Mouse (Mus musculus): ENCODE results near the gene Tmc4.

Tmc4 gene

DNA sequence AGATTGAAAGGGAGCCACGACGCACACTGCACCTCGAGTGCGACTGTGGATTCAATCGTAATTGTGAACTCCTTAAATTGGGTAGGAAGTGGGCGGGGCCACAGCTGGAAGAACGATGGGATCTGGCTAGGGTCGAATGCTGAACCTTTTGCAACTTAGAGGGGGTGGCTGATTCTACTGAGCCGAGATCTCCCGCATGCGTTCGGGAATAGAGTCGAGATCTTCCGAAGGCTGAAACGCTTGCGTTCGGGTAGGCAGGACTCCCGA, 16.4 kb upstream of the Tmc4 start:
- in situ Hi-C loops (cut with MboI, MseI), result loop anchor here (5.0 to 10.0 kb wide), 3 partner anchors 451 to 1389 kb away; partner anchors contain the start of gene Epn1 (in 1 of the 2)

DNA sequence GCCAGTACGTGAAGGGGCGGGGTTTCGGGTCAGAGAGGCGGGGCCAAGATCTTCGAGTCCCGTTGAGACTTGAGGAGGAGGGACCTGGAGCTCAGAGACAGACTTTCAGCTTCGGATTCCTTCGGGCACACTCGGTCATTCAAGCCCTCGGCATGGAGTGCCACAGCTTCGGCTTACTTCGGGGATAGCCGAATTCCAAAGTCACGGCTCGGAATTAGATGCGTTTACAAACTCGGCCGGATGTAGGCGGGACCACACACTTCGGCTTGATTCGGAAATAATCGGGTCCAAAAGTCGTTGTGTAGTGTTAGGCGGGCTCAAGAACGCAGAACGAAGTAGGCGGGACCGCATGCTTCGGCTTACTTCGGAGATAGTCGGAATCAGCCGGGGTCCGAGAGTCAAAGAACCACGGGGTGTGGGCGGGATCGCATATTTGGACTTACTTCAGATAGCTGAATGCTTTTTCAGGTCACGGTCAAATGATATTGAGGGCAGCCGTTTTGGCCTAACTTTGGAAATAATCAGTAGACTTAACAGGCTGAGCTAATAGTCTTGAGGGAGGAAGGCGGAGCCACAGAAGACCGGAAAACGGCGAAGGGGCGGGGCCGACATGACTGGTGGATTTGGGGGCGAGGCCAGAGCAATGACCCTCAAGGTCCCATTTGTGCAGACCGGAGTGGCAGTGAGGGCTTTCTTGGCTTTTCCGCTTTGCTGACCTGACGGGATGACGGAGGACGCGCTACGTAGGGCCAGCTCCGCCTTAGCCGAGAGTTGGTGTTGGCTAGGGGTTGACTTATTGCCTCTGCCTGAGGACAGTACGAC, 15.8 kb upstream of the Tmc4 start, which contains the start of gene Mboat7:
Mboat7 (minus strand) TSS at position 537 of the 822 bp plus-strand sequence.
- in situ Hi-C loops (cut with MboI, MseI), result loop anchor here (5.0 to 10.0 kb wide), 3 partner anchors 452 to 1389 kb away; partner anchors contain the start of gene Epn1 (in 1 of the 2)

DNA sequence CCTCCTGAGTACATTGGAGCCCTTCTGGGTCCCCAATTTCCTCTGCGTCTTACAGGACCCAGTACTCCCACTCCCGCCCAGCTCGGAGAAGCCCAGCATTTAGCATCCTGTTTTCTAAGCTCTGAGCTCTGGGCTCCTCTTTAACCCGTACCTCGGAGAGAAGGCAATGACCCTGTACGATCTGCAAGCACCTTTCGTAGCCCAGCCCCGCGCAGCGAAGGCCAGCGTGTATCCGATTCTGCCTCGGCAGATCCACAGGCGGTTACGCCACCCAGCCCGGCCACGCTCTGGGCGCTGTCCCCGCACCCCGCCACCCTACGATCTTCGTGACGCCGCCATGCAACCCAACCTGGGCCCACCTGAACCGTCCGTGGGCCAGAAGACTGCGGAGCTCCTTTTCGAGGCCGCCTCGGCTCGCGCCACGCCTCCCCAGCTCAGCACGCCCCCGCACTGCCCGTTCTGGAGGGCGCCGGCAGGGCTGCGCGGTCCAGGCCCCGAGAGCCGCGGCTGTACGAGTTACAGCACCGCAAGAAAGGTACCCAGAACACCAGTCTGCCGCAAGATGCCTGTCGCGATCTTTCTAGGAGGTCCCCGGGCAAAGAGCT, 15.1 kb upstream of the Tmc4 start, which contains the start of gene Tsen34:
Tsen34 (plus strand) TSS at position 482 of the 605 bp plus-strand sequence.
- in situ Hi-C loops (cut with MboI, MseI), result loop anchor here (5.0 to 10.0 kb wide), 3 partner anchors 452 to 1390 kb away; partner anchors contain the start of gene Epn1 (in 1 of the 2)

DNA sequence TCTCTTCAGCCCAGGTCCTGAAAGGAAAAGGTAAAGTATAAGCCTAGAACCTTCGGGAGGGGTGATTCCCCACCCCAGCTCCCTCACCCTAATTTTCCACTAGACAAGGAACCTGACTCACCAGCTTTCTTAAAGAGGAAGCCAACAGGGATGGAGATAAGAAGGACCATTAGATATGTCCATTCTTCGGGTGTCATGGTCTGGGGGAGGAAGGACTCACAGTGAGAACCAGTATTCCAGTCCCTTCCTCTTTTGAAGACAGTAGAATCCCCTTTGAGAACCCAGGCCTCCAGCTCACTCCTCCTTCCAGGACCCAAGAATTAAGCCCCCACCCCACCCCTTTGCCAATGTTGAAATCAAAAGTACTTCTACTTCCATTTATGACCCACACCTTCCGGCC, 14.6 kb upstream of the Tmc4 start:
- in situ Hi-C loops (cut with MboI, MseI), result loop anchor here (5.0 to 10.0 kb wide), 3 partner anchors 453 to 1390 kb away; partner anchors contain the start of gene Epn1 (in 1 of the 2)

DNA sequence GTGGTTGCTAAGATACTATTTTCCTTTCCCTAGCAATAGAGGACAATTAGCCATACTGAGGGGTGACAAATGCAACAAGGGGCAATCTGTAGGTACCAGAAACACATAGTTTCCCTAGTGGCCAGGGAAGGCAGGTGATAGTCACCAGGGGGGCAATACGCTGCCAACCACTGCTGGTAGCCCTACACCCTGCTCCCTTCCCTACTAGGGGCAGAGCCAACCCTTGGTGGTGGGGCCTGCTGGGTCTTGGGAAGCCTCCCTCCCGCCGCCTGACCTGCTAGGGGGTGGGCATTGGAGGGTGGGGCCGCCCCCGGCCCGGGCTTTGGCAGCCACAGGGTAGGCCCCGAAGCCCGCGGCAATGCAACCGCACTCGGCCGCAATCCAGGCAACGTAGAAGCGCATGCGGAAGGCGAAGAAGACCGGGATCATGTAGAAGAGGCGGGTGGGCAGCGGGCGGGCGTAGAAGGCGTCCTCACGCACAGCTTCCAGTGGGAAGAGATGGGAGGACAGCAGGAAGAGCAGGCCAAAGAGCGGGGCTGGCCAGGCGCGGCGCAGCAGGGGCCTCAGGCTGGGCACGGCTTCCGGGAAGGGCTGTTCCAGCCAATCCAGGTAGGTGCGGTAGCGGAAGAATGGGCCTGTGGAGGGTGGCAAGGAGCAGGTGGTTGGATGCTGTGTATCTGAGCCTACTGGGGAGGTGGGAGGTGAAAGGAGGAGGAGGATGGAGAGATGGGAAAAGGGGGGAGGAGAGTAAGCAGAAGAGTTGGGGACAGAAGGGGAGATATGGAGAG, 8.2 kb upstream of the Tmc4 start:
- in situ Hi-C loops (cut with MboI, MseI), result no loop called here

DNA sequence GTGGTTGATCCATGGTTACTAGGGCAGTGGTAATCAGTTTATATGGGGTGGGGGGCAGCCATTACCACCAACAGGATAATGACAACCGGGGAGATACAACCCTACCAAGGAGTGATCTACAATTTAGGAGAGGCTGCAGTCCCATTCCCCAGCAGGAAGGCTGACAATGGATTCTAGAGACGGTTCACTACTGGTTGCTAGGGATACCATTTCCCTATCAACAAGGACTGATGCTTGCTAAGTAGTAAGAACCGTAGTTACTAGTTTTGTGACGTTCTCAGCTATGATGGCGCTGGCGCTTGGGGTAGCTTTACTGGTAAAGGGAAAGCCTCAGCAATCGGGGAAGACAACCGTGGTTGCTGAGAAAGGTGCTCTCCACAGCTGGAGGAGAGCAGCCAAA, 7.3 kb upstream of the Tmc4 start:
- in situ Hi-C loops (cut with MboI, MseI), result no loop called here

DNA sequence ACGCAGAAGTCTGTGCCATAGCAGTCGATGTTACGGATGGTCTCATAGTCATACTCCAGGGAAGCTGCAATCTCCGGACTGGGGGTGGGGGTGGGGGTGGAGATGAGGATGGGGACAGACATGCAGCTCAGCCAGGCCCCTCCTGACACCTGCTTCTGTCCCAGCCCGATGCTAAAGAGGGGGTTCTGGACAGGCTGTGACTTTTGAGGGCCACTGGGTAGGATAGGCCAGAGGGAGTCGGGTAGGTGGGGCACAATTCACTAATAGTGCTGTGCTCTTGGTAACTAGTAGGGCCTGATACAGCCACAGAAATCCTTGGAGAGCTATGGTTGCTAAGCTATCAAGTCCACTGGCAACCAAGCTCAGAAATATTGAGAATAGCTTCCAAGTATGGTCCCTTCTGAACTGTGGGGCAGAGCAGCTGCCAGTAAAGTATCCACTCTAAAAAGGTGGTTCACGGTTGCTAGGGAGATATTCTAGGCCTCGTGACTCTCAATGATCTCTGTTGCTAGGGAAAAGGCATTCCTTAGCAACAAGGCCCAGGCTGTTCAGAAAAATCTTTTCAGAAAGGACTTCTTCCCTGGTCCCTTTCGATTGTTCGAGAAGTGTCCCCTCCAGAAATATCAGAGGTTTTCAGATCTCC, 6.7 kb upstream of the Tmc4 start:
- in situ Hi-C loops (cut with MboI, MseI), result no loop called here

DNA sequence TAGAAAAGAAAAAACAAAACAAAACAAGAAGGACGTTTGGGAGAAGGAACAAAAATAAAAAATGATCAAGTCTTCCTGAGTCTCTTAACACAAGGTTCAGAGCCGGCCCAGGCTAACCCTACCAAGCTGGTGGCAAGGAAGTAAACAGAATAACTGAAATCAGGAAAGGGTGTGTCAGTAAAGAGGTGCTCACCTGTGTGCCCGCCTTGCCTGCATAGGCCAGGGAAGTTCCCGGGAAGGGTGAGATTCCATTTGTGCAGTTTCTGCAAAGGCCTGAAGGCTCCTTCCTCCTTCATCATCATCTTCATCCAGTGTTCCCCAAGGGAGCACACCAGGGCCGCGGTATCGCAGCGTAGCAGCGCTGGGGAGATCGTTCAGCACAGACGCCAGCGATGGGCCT, 982 bp downstream of the Tmc4 start:
- in situ Hi-C loops (cut with MboI, MseI), result no loop called here

DNA sequence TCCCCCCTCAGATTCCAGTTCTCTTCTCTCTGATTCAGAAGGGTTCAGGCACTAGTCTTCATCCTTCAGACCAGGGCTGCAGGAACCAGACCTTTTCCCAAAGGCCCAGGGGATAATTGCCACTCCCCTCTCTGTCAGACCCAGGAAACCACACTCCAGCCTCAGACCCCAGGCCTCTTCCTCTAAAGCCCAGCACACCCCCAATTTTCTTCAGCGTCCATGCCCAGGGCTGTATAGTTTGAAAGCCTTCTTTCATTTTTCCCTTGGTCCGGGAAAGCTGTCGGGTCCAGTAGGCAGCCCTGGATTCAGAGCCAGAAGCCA, 2.2 kb downstream of the Tmc4 start:
- in situ Hi-C loops (cut with MboI, MseI), result no loop called here

DNA sequence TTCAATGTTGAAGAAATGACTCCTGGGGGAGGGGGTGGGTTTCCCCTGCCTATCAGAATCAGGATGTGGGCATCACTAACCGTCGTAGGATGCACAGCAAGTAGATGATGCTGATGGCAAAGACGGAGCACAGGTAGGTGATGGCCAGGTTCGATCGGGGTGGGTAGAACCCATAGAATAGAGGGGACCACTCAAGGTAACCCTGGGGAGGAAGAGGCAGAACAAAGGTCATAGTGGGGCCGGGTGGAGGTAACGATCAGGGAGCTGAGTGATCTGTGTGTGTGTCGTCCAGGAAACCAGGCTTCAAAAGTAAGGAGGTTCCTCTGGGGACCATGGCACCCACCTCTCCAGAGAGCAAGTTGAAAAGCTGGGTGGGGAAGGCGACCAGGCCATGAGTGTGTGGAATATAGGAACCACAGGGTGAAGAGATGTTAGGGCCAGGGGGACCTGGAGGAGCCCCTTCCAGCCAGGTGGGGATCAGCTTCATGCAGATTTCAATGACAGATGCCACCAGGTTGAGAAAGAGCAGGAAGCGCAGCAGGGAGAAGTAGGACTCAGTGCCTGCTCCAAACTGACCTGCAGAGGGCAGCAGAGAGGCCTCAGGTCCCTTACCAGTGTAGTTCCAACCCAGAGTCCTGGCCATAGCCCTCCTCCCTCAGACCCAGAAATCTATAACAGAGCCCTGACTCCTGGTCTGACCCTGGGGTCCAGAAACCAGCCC, 2.7 kb downstream of the Tmc4 start:
- in situ Hi-C loops (cut with MboI, MseI), result loop anchor here in 1 of 2 experiments (25.0 kb wide), 1 partner anchor 1388 kb away; the partner anchor contains the start of genes U2af2 and Zfp580

DNA sequence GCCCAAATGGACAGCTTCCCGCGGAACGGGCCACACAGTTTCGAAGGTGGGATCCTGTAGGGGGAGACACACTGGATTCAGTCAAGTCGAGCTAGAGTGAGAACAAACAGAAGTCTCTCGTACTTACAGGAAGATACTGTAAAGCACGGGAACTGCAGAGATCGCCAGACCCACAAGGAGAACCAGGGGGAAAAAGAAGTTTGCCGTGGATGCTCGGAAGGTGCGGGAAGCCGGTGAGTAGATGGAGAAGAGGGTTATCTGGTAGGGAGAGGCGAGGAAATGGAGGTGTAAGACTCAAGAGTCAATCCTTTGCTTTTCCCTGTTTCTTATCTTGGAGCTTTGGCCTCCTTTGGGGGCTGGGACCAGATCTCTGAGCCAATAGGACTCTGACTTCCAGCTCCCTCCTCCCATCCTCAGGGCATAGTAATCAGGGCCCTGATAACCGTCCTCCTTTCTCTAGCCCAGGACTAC, 10.4 kb downstream of the Tmc4 start:
- in situ Hi-C loops (cut with MboI, MseI), result loop anchor here in 1 of 2 experiments (25.0 kb wide), 1 partner anchor 1395 kb away; the partner anchor contains the start of genes U2af2 and Zfp580

DNA sequence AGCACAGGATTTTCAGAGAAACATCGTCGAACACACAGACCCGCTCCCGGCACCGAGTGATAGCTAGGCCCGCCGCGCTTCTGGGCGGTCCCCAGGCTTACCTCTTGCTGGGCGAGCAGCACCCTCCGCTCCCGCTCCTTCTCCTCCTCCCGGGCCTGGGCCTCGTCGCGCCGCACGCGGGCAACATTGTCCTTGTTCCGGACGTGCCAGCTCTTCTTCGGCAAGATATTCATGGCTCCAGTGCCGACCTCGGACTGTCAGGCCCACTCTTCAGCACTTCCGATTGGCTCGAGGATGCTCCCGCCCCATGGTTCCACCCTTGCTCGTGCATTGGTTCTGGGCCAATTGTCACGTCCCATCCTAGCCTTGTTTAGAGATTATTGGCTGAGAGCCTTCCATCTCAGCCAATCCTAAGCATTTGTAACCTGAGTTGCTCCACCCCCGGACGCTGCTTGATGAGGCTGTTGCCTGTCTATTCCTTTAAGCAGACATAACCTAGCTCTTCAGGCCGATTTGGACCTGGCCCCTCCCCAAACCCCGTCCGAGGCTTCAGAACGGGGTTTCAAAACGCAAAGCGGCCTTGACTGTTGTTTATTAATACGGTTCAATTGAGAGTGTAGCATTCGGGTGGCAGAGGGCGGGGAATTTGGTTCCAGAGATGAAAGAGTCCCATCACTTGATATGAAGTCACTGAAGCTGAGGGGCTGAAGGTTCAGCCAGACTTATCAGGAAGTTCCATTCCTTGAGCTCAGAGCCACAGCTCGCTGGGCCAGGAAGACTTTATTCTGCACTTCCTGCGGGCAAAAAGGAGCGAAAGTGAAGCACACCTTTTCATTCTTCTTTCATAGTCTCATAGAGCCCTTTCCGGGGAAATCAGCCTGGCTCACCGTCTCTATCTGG, 11.9 kb downstream of the Tmc4 start, which contains the start of gene Leng1:
Leng1 (minus strand) TSS at position 626 of the 900 bp plus-strand sequence.
- in situ Hi-C loops (cut with MboI, MseI), result loop anchor here in 1 of 2 experiments (25.0 kb wide), 1 partner anchor 1397 kb away; the partner anchor contains the start of genes U2af2 and Zfp580

DNA sequence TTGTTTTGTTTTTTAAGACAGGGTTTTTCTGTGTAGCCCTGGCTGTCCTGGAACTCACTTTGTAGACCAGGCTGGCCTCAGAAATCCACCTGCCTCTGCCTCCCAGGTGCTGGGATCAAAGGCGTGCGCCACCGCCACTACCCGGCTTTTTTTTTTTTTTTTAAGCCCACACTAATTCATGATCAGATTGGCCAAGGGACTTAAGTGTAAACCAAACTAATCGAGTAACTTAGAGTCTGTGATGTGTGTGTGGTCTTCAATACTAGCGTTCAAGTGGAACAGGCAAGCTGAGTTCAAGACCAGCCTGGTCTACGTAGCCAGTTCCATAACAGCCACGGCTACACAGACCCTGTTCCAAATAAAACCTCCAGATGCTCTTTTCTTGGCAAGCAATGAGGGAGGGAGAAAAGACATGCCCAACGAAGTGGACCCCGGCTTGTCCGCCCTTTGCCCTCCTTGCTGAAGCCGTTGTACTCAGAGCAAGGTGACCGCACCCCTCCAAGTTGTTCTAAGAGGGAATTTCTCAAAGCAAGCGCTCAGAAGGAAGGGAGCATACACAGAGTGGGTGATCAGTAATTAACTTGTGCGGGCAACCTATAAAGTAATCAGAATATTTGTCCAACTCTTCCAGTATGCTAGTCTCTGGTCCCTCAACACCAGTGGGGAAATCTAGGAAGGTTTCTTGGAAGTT, 12.7 kb downstream of the Tmc4 start:
- in situ Hi-C loops (cut with MboI, MseI), result loop anchor here in 1 of 2 experiments (25.0 kb wide), 1 partner anchor 1398 kb away; the partner anchor contains the start of genes U2af2 and Zfp580

DNA sequence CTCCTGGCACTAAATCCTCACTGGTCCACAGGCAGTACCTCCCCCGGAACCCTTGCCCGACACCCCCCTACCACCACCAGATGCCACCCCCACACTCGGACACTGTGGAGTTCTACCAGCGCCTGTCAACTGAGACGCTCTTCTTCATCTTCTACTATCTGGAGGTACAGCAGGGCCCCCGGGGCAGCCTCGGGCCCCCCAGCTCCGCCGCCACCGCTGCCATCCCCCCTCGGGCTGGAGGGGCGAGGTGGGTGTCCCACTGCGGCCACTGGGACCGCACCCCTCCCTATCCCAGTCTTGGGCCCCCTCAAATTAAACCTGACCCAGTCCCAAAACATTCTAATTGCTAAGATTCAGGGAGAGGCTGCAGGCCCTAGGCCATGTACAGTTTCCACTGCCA, 18.8 kb downstream of the Tmc4 start:
- in situ Hi-C loops (cut with MboI, MseI), result loop anchor here in 1 of 2 experiments (5.0 to 25.0 kb wide), 2 partner anchors 1149 to 1404 kb away; partner anchors contain the start of genes U2af2 and Zfp580

DNA sequence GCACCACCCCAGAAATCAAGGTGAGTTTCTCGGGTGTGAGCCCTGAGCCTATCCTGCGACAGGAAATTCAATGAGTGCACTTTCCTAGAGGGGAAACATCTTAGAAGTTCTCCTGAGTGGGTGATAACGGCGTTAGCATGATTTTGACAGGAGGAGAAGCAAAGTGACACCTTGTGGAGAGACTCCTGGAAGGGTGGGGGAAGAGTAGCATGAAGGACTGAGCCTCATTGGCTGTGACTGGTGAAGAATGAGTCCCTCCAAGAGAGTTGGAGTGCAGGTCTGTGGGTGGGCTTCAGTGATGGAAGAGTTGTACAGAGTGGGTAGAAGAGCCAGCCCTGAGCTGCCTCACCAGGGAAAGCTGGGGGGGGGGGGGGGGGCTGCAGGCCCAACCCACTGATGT, 20.4 kb downstream of the Tmc4 start:
- in situ Hi-C loops (cut with MboI, MseI), result loop anchor here in 1 of 2 experiments (5.0 to 25.0 kb wide), 2 partner anchors 1150 to 1405 kb away; partner anchors contain the start of genes U2af2 and Zfp580

DNA sequence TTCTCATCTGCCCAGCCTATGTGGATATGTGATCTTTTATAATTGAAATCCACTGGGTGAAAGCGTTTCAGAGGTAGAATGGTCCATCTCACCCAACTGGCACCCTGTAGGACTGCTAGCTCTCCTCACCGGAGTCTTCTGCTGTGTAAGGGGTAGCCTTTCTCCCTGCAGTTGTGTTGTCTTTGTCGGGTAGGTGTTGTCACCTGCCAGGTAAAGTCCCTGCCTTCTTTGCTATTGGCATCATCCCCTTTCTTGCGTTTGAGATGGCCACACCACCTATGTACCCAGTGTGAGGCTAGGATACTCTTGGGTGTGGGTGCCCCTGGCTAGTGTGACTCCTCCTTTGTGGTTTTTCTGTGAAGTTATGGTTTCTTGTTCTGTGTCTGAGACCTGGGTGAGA, 30.7 kb downstream of the Tmc4 start:
- in situ Hi-C loops (cut with MboI, MseI), result no loop called here

DNA sequence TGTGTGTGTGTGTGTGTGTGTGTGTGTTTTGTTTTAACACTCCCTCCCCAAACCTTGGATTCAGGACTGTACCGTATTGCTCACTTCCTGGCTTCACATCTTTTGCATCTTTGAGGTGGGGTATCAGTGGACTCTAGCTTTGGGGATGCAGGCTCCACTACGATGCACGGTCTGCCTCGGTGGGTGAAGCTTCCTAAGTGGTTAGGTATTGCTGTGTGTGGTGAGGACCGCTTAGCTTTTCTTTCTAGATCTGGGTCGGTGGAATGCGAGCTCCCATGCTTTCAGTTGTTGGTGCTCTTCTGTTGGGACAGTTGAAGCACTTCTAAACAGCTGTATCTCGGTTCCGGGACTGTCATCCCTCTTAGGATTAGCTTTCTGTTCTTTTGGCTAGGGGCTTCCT, 31.2 kb downstream of the Tmc4 start:
- in situ Hi-C loops (cut with MboI, MseI), result no loop called here

DNA sequence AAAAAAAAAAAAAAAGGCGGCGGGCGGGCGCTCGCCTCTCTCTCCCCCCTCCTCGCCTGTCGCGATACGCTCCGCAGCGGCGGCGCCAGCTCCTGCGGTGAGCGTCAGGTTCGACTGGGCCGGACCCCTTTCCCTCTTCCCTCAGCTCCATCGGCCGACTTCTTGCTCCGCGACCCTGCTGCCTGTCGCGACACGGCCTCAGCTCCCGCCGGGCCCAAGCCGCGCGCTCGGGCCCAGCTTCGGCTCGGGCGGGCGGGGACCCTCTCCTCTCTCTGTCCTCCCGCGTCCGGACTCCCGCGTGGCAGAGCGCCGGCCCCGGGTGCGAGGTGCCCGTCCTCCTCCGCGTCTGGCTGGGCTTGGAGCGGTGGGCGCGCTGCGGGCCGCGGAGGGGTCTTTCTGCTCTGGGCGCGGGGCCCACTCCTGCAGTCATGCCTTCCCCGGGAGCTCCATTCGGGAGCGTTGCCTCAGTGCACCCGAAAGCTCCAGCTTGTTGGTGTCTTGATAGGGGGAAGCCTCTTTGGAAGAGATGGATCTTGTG, 31.8 kb downstream of the Tmc4 start:
- in situ Hi-C loops (cut with MboI, MseI), result no loop called here
